Mouse (Mus musculus) mouse trophoblast stem cell (cell line): ENCODE measurements around the gene Syt11.
"Not testable (repeated sequence)": the region's sequence is repeated elsewhere in the genome, so short reads cannot be mapped to it uniquely, and the experiment has no call there.

Source experiments
- in situ Hi-C, 2 experiments: fragments of 300-500 bp; cut with MseI, MboI; formaldehyde crosslinking; loops; 2 replicates in 1 of 2; 3 replicates in 1 of 2; pipeline ENCODE4 v1.15.1; 2025

Gene Syt11

DNA sequence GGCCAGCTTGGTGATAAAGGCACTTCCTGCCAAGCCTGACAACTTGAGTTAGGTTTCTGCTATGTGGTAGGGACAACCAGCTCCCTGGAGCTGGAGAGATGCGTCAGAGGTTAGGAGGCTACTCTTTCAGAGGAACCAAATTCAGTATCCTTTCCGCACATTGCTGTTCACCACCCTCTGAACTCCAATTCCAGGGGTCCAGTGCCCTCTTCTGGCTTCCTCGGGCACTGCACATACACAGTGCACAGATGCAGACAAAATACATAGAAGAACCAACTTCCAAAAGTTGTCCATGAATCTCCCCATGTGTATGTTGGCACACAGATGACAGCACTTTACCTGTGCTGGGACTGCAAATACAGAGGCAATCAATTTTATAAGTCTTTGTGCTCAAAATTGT is 36.3 kb downstream of the Syt11 start:
- in situ Hi-C loops = no loop called here

GRCm38 (mm10) chr3:88736556-88736955 is 38.4 kb downstream of the Syt11 start:
- in situ Hi-C loops = no loop called here

DNA sequence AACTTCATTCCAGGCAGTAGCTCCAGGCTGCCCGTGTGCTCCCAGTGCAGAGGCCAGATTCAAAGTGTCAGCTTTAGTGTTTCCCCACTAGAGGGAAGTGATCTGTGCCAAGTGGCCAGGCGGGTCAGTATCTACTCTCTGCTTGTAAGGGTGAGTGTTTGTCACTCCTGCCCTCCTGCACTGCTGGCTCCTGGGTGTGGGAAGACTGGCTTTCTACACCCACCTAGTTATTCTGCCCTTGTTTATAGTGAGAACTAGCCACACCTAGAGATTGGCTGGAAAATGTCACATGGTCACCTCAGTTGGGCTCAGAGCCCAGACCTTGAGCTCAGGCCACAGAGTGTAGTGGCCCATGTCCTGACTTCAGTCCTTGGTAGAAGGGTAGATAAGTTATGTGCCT is 55.9 kb downstream of the Syt11 start:
- in situ Hi-C loops = no loop called here

GRCm38 (mm10) chr3:88717831-88718230 is 57.1 kb downstream of the Syt11 start:
- in situ Hi-C loops = no loop called here

DNA sequence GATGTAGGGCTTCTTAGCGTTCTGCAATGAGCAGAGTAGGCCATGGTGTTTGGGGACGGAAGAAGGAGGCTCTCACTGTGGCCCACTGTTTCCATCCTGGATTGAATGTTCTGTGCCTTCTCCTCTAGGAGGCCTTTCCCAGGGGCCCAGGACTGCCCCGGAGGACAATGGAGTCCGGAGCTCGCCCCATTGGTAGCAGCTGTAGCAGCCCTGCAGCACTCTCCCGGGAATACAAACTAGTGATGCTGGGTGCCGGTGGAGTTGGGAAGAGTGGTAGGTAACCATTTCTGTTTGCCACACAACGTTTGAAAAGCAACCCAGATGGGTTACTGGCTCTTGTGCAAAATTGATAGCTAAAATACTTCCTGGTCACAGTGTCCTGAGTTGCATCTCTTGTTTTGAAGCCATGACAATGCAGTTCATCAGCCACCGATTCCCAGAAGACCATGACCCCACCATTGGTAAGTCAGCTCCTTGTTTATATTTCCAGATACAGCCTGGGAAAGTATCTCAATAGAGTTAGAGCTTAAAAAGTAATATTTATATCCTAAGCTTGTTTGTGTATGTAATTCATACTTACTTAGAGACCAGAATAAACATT is 57.7 kb downstream of the Syt11 start:
- in situ Hi-C loops = no loop called here

GRCm38 (mm10) chr3:88716399-88717197 is 58.4 kb downstream of the Syt11 start, which contains the start of gene Rit1:
Gene Rit1 (plus strand): TSS chr3:88716838.
- in situ Hi-C loops = no loop called here

GRCm38 (mm10) chr3:88715716-88716115 is 59.2 kb downstream of the Syt11 start:
- in situ Hi-C loops = not testable (repeated sequence)

- in situ Hi-C loops = loop anchor here in 1 of 2 experiments (5.0 kb wide), 1 partner anchor 38 kb away; no protein-coding TSS in a partner anchor
Observed at GRCm38 (mm10) chr3:88714725-88715124, 60.2 kb downstream of the Syt11 start.

DNA sequence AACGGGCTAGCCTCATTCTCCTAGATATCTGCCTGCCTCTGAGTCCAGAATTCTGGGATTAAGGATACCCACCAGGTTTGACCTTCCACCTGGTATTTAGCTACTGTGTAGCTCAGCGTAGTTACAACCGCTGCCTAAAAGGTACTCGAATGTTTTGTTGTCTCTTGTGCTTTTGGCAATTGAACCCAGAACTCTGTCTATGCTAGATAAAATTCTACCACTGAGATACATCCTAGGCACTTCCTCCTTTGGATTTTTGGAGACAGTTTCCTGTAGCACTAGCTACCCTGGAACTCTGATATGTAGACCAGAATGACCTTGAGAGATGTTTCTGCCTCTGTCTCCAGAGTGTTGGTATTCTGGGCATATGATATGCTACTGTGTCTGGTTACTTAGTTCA is 61.3 kb downstream of the Syt11 start:
- in situ Hi-C loops = loop anchor here in 1 of 2 experiments (5.0 kb wide), 1 partner anchor 39 kb away; no protein-coding TSS in a partner anchor

DNA sequence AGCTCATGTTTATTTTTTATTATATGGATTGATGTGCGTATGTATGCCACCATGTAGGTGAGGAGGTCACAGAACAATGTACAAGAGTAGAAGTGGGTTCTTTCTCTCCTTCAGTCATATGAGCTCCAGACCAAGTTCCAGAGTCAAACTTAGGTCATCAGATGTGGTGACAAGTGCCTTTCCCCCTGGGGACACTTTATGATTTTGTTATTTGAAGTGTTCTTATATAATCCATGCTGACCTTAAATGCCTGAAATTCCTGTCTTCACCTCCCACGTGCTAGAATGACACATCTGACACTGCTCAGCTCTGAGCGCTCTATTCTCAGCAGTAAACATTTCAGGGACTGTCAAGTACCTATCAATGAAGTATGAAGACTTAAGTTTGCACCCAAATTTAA is 73.7 kb downstream of the Syt11 start:
- in situ Hi-C loops = no loop called here

DNA sequence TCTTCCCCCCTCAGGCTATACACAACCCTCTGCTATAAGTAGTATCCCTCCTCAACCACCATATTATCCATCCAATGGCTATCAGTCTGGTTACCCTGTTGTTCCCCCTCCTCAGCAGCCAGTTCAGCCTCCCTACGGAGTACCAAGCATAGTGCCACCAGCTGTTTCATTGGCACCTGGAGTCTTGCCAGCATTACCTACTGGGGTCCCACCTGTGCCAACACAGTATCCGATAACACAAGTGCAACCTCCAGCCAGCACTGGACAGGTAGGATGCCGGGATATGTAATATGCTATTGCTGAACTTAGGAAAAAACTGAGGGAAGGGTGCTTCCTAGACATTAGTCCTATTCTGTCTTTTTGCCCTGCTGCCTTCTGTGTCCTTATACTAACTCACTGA is 74.7 kb downstream of the Syt11 start:
- in situ Hi-C loops = no loop called here

DNA sequence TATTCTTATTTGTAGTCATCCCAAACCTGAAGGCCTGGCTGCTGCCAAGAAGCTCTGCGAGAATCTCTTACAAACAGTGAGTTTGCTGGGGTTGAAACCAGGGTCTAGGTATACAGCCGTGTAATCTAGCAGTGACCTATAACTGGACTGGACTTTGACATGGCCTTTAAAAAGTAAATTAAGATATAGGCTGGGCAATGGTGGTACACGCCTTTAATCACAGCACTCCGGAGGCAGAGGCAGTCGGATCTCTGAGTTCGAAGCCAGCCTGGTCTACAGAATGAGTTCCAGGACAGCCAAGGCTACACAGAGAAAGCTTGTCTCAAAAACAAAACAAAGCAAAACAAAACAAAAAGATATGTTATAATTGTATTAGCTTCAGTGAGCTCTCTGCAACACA is 76.1 kb downstream of the Syt11 start:
- in situ Hi-C loops = no loop called here

DNA sequence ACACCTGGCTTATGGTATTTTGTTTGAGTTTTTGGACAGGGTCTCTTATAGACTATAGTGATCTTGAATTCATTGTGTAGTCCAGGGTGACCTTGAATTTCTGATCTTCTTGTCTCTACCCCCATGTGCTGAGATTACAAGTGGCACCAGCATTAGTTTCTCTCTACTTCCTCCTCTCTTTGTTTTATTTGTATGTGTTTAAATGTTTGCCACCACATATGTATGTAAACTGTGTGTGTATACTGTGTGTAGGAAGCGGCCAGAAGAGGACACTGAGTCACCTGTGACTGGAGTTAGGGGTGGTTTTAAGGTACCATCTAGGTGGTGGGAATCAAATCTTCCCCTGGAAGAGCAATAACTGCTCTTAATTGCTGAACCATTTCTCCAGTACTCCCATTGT is 76.9 kb downstream of the Syt11 start:
- in situ Hi-C loops = no loop called here

DNA sequence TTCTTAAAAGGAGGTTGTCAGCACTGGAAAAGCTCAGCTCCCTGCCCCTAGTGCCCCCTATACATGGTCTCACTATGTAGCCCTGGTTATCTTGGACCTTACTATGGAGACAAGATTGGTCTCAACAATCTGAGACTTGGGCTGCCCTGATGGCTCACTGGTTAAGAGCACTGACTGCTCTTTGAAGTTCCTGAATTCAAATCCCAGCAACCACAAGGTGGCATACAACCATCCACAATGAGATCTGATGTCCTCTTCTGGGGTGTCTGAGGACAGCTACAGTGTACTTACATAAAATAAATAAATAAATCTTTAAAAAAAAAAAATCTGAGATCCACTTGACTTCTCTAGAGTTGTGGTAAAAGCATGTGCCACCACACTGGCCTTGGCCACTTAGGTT is 79.4 kb downstream of the Syt11 start:
- in situ Hi-C loops = no loop called here
